Comparison of ENCODE assay signal across 25 mouse cellular contexts in the genomic region with DNA sequence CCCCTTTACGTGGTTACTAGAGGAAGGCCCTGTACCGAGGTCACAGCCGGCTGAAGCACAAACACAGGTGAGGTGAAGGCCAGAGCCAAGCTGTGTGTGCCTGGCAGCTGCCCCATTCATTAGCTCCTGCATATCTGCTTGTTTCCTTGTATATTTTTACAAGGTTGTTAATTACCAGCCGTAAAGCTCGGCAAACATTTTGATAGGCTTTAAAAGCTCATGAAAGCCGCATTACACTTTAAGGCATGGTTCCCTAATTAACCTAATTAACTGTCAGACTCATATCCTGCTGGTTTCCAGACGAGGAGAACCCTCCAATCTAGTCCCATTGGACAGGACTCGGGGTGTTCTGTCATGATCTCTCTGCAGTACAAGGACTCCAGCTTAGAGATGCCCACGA. TPM values are rescaled to one million over a fixed set of nuclear protein-coding genes. Genes with fewer than 3 reads are reported as not detected.
DNase-seq lines count a peak whose midpoint lies in the region; ATAC-seq and TF ChIP-seq lines count a peak whose summit lies in the region.
"Had no signal": no experiment of that assay in that cellular context is flagged by ENCODE, and none has a peak within 500 bp of the region (broad histone marks: within the 10 kb centered on the region; RNA-seq: fewer than 3 reads in every experiment).

No protein-coding gene starts in this region.

- peaks cover 43% of the 10 kb centered on the region for H3K4me1 ChIP-seq in kidney, embryonic 15.5 days
- peaks cover 3% of the 10 kb centered on the region; the same call in 1 of the 2 replicates for H3K4me1 ChIP-seq in kidney, adult 2 months (ENCODE audit: control insufficient read depth, insufficient read depth, low read length)
- H3K4me1 ChIP-seq in neural tube, embryonic 15.5 days, result peaks cover 14% of the 10 kb centered on the region
- no peaks in the 10 kb centered on the region for H3K4me1 ChIP-seq in heart, embryonic 12.5 days (replicated peaks)

- 26% methylated on average over 9 of the region's 9 CpGs for WGBS in kidney, embryonic 15.5 days
- 35% methylated on average over 9 of the region's 9 CpGs for WGBS in kidney, adult 2 months
- WGBS in neural tube, embryonic 15.5 days, result 41% methylated on average over 9 of the region's 9 CpGs
- 65% methylated on average over 9 of the region's 9 CpGs for WGBS in heart, embryonic 12.5 days

- no peak for ATAC-seq in kidney, embryonic 15.5 days (replicated peaks; ENCODE audit: low FRiP score)
- no peak for ATAC-seq in neural tube, embryonic 15.5 days (ENCODE audit: low FRiP score)
- no peak for ATAC-seq in heart, embryonic 12.5 days (ENCODE audit: insufficient number of reproducible peaks, low FRiP score)
- ATAC-seq: forebrain, embryonic 13.5 days; hindbrain, postnatal 0 days; inflammation-experienced regulatory T-cells, adult 6 months had no signal

- peaks cover 9% of the 10 kb centered on the region; the same call in 1 of the 2 replicates for H3K27me3 ChIP-seq in kidney, embryonic 15.5 days
- H3K27me3 ChIP-seq in kidney, adult 2 months (replicated peaks; ENCODE audit: control insufficient read depth, insufficient read depth, low read length), result no peaks in the 10 kb centered on the region
- H3K27me3 ChIP-seq in neural tube, embryonic 15.5 days (replicated peaks), result no peaks in the 10 kb centered on the region
- H3K27me3 ChIP-seq in heart, embryonic 12.5 days (replicated peaks), result no peaks in the 10 kb centered on the region
- H3K27me3 ChIP-seq: hindbrain, embryonic 12.5 days had no signal

- no peaks in the 10 kb centered on the region for H3K9me3 ChIP-seq in kidney, embryonic 15.5 days (replicated peaks)
- H3K9me3 ChIP-seq in neural tube, embryonic 15.5 days (replicated peaks), result no peaks in the 10 kb centered on the region
- H3K9me3 ChIP-seq in heart, embryonic 12.5 days (replicated peaks), result no peaks in the 10 kb centered on the region
- H3K9me3 ChIP-seq: forebrain, embryonic 10.5 days; forebrain, embryonic 13.5 days; heart, embryonic 10.5 days; hindbrain, embryonic 12.5 days had no signal

- no peak overlapping the region for H3K4me3 ChIP-seq in kidney, embryonic 15.5 days (replicated peaks)
- no peak overlapping the region for H3K4me3 ChIP-seq in kidney, adult 2 months (ENCODE audit: insufficient read depth, low read depth, low read length)
- H3K4me3 ChIP-seq in neural tube, embryonic 15.5 days (replicated peaks), result no peak overlapping the region
- no peak overlapping the region for H3K4me3 ChIP-seq in heart, embryonic 12.5 days
- H3K4me3 ChIP-seq: forebrain, embryonic 10.5 days; forebrain, embryonic 13.5 days; heart, adult 2 months; heart, embryonic 10.5 days; hindbrain, embryonic 12.5 days had no signal

- no peaks in the 10 kb centered on the region for H3K36me3 ChIP-seq in kidney, embryonic 15.5 days
- no peaks in the 10 kb centered on the region for H3K36me3 ChIP-seq in kidney, adult 2 months (ENCODE audit: control insufficient read depth, insufficient read depth, low read length)
- H3K36me3 ChIP-seq in neural tube, embryonic 15.5 days, result no peaks in the 10 kb centered on the region
- no peaks in the 10 kb centered on the region for H3K36me3 ChIP-seq in heart, embryonic 12.5 days
- H3K36me3 ChIP-seq: forebrain, embryonic 10.5 days; heart, embryonic 10.5 days; hindbrain, embryonic 12.5 days had no signal

- no peak overlapping the region for H3K9ac ChIP-seq in kidney, embryonic 15.5 days
- H3K9ac ChIP-seq in neural tube, embryonic 15.5 days (replicated peaks), result no peak overlapping the region
- H3K9ac ChIP-seq in heart, embryonic 12.5 days, result no peak overlapping the region
- H3K9ac ChIP-seq: forebrain, embryonic 13.5 days; hindbrain, embryonic 12.5 days had no signal

- H3K4me2 ChIP-seq in kidney, embryonic 15.5 days, result 0 out of 2 replicates have a peak overlapping the region, but pooled peaks have one; percentile 7
- no peak overlapping the region for H3K4me2 ChIP-seq in neural tube, embryonic 15.5 days
- no peak overlapping the region for H3K4me2 ChIP-seq in heart, embryonic 12.5 days
- H3K4me2 ChIP-seq: forebrain, embryonic 13.5 days; hindbrain, embryonic 12.5 days had no signal

- DNase-seq in kidney, adult 2 months, result no peak
- DNase-seq in A20 (ENCODE audit: low read depth, low spot score), result peak; percentile 60
- peak; percentile 62 for DNase-seq in brain, embryonic 14.5 days (ENCODE audit: low read depth)
- DNase-seq: adrenal gland, adult 8-10 months; adrenal gland, postnatal 25 days; cerebellum, adult 18-20 months; cerebellum, adult 9-10 months; cerebellum, postnatal 14 days; gastrocnemius, postnatal 10 days; gastrocnemius, postnatal 36 days; heart, adult 2 months had no signal

- TF ChIP-seq POLR2A in kidney, adult 2 months (IDR thresholded peaks at IDR 0.05; ENCODE audit: low read depth, low read length), result no peak
- no peak for TF ChIP-seq POLR2A in brain, embryonic 14.5 days (IDR thresholded peaks at IDR 0.05; ENCODE audit: borderline replicate concordance, extremely low read depth, insufficient read depth, insufficient read length, poor library complexity, severe bottlenecking)

- no peak overlapping the region for H3K27ac ChIP-seq in kidney, embryonic 15.5 days
- H3K27ac ChIP-seq in kidney, adult 2 months (ENCODE audit: insufficient read depth, low read depth, low read length), result no peak overlapping the region
- no peak overlapping the region for H3K27ac ChIP-seq in neural tube, embryonic 15.5 days (replicated peaks)
- no peak overlapping the region for H3K27ac ChIP-seq in heart, embryonic 12.5 days (ENCODE audit: poor library complexity, severe bottlenecking)
- H3K27ac ChIP-seq: forebrain, embryonic 10.5 days; forebrain, embryonic 13.5 days; heart, adult 2 months; heart, embryonic 10.5 days; hindbrain, embryonic 12.5 days; hindbrain, postnatal 0 days had no signal

- no peak for TF ChIP-seq CTCF in kidney, adult 2 months (conservative IDR thresholded peaks at IDR 0.05; ENCODE audit: insufficient read depth, insufficient read length, low read depth, low read length)
- TF ChIP-seq CTCF in brain, embryonic 14.5 days (IDR thresholded peaks at IDR 0.05; ENCODE audit: borderline replicate concordance, extremely low read depth, insufficient read depth, insufficient read length), result no peak

RNA-seq across cellular contexts. Expression of gene Gm14214, which starts 34.9 kb away (rescaled TPM):
- polyA plus RNA-seq in kidney, embryonic 15.5 days (2015; fragmentation: Nextera tagmentation; extraction: Ambion mirVana), result not detected in 2 replicates
- polyA plus RNA-seq in kidney, adult 2 months (2012; rRNA removed), result not detected in 2 replicates
- not detected in 2 replicates for polyA plus RNA-seq in brain, embryonic 14.5 days (2012; rRNA removed)
- not detected in 2 replicates for polyA plus RNA-seq in neural tube, embryonic 15.5 days (2015; fragmentation: Nextera tagmentation; extraction: Ambion mirVana)
- polyA plus RNA-seq in heart, embryonic 12.5 days (2016; fragmentation: Nextera tagmentation; extraction: Ambion mirVana), result not detected in 2 replicates
- polyA plus RNA-seq: embryonic facial prominence, embryonic 11.5 days; embryonic facial prominence, embryonic 14.5 days; forebrain, embryonic 10.5 days; forebrain, embryonic 13.5 days; heart, adult 2 months; heart, embryonic 10.5 days; heart, embryonic 14.5 days; heart, postnatal 0 days; hindbrain, embryonic 12.5 days; hindbrain, postnatal 0 days; inflammation-experienced regulatory T-cells, adult 6 months had no signal

RNA-seq across cellular contexts. Expression of gene Raly, which starts 55.9 kb away (rescaled TPM):
- polyA plus RNA-seq in kidney, embryonic 15.5 days (2015; fragmentation: Nextera tagmentation; extraction: Ambion mirVana), result 47.3 and 54.3 TPM in 2 replicates
- 152 and 163 TPM in 2 replicates for polyA plus RNA-seq in kidney, adult 2 months (2012; rRNA removed)
- polyA plus RNA-seq in brain, embryonic 14.5 days (2012; rRNA removed), result 253 and 290 TPM in 2 replicates
- 26.2 and 28.2 TPM in 2 replicates for polyA plus RNA-seq in neural tube, embryonic 15.5 days (2015; fragmentation: Nextera tagmentation; extraction: Ambion mirVana)
- 27.2 and 29.8 TPM in 2 replicates for polyA plus RNA-seq in heart, embryonic 12.5 days (2016; fragmentation: Nextera tagmentation; extraction: Ambion mirVana)

RNA-seq across cellular contexts. Expression of gene a, which starts 56.2 kb away (rescaled TPM):
- 0.66 and 0.91 TPM in 2 replicates for polyA plus RNA-seq in kidney, embryonic 15.5 days (2015; fragmentation: Nextera tagmentation; extraction: Ambion mirVana)
- not detected in 2 replicates for polyA plus RNA-seq in kidney, adult 2 months (2012; rRNA removed)
- 4.1 and 6.5 TPM in 2 replicates for polyA plus RNA-seq in brain, embryonic 14.5 days (2012; rRNA removed)
- polyA plus RNA-seq in neural tube, embryonic 15.5 days (2015; fragmentation: Nextera tagmentation; extraction: Ambion mirVana), result 0.33 and 0.93 TPM in 2 replicates
- not detected in 2 replicates for polyA plus RNA-seq in heart, embryonic 12.5 days (2016; fragmentation: Nextera tagmentation; extraction: Ambion mirVana)
- polyA plus RNA-seq: activated CD4-positive, CD25-positive, alpha-beta regulatory T cell, adult 4 months; heart, adult 2 months; heart, embryonic 14.5 days; heart, postnatal 0 days; inflammation-experienced regulatory T-cells, adult 6 months had no signal
